Mouse (Mus musculus): ENCODE measurements around the gene Plxnd1.

Plxnd1 gene

DNA sequence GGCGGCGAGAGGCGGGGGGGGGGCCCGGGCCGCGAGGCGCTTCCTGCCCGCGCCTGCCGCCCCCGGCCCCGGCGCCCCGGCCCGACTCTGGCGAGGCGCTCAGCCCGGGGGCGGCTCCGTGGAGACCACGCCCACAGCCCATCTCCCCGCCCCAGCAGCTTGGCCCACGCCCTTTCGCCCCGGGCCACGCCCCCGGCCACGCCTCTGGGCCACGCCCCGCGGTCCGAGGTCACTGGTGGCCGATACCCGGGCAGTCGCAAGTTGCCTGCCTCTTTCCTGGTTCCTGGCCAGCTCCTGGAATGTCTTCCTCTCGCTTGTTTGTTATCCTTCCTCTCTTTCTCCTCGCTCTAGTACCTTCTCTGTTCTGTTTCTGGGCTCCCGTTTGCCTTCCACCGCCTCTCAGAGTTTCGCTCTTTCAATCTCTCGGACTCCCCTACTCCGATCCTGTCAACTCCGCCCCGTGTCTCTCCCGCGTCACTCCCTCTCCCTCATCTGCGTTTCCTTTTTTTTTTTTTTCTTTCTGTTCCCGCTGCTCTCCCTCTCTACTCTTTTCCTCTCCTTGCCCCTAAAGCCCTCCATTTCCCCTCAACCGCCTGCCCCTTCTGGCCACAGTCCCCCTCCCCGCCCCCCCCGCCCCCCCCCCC, at the start of gene Plxnd1:
Gene Plxnd1, minus strand, starts transcription at position 129 of the 644 bp plus-strand sequence.
- peak; percentile 82 for DNase-seq

DNA sequence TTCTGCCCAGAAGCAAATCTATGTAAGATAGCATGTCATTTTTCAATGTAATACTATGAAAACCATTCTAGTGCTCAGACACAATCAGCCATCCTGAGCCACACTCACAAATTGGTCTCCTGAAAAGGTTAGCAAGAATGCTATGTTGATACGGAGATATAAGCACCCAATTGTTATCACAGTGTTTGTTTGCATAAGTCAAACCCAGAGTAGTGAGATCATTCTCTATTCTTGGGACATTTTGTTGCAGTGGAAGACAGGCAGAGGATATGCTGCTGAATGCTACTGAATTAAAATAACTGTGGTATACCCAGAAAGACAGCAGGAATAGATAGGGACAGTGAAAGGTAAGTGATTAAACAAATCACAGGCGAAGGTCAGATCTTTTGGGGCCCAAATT, 49.2 kb upstream of the Plxnd1 start:
- no peak for DNase-seq

DNA sequence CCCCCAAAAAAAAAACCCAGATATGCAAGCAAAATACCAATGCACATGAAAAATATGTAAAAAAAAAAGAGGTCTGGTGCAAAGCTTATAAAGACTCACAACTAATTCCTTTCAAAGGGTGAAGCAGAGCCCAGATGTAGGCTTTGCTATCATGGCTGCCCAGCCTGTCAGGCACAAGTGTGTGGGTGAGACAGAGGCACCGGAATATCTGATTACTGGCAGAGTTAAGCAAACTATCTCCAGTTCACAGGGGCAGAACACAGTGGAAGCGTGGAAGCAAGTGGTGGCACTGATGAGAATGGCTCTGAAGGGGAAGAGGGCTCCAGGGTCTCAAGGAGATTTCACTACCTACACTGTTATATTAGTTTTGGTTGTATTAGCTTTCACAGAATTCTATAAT, 43.4 kb upstream of the Plxnd1 start:
- DNase-seq: no peak

DNA sequence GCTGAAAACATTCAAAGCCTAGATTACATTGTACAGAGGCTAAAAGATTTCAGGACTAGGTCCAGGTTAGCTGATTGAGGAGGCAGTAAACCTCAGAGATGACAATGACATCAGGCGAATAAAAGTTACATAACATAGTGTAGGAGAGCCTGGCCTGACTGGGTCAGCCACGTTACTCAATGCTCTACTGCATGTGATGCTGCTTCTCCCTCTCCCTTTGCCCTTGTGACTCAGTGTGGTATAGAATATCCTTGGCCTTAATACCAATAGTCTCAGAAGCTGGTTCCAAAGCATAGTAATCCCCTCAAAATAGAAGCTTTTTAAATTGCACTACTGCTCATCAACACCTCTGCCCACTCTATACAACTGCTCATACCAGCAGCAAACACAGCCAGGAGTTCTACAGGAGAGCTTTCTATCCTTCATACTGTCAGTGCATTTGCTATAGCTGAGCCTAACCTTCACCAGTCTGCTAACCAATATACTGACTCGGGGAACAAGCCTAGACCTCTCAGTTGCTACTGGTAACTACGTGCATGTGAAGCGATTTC, 42.6 kb upstream of the Plxnd1 start:
- no peak for DNase-seq

DNA sequence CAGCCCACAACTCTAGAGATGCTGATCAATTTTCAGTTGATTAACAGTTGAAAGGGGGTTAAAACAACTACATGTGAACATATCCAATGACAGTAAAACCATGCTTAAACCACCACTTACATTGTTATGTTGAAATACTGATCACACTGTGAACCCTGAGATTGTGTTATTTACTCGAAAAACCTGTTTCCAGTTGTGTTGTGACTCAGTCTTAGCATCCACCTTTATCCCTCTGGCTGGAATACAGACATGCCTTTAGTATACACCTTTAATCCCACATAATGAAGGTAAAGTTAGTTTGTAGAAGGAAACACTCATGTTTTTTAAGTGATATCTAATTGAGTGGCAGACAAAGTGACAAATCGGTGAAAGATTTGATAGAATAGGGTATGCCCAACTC, 41.8 kb upstream of the Plxnd1 start:
- DNase-seq: no peak

DNA sequence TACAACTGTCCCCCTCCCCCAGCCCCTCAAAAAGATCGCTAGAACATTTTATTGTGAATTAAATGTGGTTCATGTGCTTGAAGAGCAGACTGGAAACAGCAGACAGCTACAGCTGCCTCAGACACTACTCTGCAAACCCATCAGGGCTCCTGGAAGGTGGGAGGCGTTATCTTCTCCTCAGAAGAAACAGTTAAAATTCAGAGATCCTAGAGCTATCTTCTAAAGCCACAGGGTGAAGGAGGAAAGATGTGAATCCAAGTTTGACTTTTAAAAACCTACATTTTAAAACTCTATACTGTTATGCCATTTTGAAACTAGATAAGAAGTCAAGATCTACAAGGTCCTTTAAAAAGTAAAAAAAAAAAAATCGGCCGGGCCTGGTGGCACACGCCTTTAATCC, 36.2 kb upstream of the Plxnd1 start:
- no peak for DNase-seq

DNA sequence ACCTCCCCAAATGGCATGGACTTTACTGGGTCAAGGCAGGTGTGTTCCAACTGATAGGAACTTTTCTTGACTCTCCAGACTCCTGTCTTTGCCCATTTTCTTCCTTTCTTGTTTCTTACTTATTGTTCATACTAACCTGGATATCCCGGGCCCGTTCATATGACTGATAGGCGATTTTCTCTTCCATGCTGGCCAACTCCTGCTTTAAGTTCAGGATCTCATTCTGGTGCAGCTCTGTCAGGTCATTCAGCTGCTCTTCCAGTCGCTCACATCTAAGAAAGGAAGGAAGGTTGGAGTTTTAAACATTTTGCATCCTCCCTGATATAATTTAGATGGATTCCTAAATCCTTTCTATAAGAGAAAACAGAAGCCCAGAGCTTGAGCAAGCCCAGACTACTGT, 29.9 kb upstream of the Plxnd1 start:
- no peak for DNase-seq

DNA sequence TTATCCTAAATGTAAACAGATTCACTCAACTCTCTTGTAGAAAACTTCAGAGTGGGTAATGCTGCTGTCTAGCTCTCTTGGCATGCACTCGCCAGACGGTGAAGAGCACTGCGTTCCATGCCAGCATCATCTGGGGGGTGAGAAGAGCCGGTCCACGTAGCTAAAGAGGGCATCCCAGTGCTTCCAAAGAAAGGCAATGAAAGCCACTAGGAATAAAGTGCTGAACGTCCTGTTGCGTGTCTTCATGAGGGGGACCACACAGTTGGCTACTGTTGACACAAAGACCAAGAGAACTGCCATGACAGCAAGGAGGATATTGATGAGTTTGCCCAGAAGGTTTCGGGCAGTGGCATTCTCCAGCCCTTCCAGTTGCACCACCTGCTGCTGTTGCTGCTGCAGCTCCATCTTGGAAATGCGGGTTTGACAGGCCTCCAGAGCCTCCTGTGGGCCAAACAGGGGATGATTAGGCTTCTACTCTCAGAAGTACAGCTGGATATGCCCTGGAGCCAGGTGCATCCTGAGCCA, 27.2 kb upstream of the Plxnd1 start:
- DNase-seq: no peak

DNA sequence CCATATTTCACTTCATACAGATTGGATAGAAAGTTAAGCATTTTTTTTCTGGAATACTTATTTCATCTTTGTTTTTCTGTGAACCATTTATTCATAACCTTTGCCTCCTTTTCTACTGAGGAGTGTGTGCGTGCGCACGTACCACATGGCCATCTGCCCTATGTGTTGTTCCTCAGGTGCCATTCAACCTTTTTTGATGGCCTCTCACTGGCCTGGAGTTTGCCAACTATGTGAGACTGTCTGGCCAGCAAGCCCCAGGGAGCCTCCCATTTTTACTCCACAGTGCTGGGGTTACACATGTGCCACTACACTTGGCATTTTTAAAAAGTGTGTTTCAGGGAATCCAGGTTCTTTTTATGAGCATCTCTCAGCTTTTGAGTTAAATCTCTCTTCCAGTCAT, 21.1 kb upstream of the Plxnd1 start:
- DNase-seq: no peak

DNA sequence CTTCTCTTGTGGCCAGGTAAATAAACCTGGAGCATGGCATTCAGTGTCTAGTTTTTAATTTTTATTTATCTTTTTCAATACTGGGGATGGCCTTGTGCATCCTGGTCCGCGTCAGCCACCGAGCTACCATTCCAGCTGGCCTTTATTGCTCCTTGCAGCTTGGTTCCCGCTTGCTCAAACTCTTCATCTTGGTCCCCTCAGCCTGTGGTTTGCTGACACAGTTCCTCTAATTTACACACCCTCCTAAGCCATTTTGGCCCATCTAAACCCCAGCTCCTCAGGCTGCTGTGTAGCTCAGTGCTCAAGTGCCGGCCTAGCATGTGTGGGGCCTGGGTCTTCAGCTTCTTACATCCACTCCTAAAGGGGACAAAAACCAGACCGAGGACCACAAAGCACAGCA, 19.3 kb upstream of the Plxnd1 start:
- DNase-seq: no peak

DNA sequence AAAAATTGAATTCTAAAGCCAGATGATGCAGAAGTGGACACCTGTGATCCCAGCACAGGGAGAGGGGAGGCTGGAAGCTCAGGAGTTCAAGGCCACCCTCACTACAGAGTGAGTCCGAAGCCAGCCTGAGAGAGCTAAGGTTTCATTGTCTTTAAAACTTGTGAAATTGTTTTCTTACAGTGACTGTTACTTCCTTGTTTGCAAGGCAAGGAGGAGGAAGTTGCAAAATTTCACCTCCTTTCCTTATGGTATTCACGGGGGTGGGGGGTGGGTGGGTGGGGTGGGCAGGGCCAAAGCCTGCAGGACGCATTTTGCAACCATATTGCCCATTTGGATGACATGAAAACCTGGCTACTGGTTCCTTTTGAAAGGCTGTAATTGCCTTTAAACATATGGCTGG, 18.9 kb upstream of the Plxnd1 start:
- no peak for DNase-seq

DNA sequence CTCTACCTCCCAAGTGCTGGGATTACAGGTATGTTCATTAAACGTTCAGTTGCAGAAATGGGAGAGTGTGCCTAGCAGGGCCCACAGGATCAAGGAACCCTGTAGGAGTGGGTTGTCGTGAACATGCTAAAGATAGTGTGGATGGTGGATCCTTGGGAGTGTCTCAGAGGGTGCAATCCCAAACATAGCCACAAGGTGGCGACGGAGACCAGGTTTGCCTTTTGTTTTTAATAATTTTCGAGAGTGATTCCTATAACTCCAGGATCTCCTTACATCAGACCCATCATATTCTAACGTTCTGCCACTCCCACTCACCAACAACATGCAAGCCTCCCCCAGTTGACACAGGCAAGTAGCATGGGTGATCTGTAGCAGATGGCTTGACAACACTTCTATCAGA, 15.7 kb upstream of the Plxnd1 start:
- DNase-seq: peak; percentile 80

DNA sequence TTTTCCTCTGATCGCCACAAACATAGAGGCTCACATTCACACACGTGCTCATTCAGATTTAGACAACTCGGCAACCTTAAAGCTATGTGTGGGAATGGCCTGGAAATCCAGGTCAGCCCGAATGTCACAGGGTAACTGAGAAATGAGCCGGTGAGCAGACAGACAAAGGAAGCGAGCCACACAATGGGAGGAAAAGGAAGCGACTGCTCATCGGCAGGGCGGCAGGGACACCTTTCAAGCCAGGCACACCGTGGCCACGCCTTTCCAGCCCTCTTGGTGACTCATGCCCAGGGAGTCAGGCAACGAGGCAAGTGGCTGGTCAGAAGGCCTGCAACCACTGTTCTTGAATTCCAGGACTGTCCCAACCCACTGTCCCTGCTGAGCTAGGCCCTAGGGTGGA, 14.6 kb upstream of the Plxnd1 start:
- no peak for DNase-seq

DNA sequence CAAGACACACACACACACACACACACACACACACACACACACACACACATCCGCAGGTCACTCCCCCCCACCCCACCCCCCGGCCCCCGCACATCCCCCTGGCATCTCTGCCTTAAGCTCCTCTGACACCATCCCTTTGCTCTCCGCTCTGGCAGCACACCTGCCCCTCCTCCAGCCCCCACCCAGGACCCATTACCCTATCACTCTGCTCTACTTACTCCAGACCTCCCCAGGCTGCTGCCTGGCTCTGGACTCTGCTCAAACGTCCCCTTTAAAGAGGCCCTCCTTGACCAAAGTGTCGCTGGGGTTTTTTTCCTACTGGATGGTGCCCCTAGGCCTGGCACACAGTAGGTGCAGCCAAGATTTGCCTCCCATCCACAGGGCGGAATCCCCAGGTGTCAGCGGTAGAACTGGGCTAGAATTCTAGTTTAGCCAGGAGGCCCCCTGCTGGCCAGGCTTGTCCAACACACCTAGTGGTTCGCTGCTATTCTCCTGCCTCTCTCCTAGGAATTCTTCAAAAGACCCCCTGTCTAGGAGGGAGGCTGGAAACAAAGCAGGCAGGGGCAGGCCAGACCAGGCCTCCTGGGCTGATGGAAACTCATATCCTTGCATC, 12.9 kb upstream of the Plxnd1 start:
- peak; percentile 56 for DNase-seq

DNA sequence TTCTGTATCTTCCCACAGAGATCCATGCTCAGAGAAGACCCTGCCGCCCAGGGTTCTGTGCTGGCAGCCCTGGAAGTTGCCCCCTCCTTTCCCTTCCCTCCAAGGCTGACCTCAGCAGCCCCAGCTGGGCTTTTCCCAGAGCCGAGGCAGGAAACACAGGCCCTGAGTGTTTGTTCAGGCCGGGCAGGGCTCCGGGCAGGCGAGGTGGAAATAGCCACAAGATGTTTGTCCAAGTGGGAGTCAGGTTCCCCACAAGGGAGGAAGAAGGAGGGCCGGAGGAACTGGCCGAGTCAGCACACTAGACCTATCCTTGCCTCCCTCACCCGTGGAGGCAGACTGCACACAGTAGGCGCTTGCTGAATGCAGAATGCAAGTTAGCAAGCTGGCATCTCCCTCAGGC, 11.9 kb upstream of the Plxnd1 start:
- DNase-seq: no peak

DNA sequence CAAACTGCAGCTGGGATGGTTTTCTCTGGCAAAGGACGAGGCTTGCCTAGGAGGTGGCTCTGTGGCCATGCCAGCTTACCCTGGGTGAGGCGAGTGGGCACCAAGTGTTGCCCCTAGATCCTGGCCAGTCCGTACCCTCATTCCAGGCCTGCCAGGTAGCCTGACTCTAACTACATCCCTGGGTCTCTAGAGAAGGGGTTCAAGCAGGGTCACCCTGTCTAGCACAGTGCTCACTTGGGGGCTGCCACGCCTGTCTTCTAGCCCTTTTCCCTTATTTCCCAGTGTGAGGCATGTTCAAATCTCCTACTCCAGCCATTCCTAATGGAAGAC, 11.1 kb upstream of the Plxnd1 start:
- DNase-seq: no peak

DNA sequence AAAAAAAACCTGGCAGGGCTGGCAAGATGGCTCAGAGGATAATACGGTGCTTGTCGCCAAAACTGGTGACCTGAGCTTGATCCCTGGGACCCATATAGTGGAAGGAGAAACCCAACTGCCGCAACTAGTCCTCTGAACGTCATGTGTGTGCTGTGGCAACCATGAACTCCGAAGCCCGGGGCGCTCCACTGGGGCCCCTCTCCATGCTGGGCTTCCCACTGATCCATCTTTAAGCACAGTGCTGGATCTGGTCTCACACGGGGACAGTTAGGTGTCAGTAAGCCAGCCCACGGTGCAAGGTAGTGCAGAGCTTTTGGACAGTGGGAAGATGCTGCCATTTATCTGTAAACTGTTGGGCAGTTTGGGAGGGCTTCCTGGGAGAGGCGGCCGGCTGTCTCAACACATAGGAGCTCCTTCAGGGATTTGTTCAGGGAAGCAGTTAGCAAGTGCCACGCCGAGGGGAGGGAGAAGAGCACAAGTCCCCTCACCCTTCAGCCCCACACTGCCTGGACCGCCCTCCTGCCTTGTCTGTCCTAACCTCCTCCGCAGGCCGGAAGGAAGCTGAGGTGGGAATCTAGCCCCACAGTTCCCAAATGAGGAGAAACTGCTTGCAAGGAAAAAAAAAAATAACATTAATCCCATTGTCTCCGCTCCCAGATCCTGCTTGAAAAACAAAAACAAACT, 10.6 kb upstream of the Plxnd1 start:
- no peak for DNase-seq

DNA sequence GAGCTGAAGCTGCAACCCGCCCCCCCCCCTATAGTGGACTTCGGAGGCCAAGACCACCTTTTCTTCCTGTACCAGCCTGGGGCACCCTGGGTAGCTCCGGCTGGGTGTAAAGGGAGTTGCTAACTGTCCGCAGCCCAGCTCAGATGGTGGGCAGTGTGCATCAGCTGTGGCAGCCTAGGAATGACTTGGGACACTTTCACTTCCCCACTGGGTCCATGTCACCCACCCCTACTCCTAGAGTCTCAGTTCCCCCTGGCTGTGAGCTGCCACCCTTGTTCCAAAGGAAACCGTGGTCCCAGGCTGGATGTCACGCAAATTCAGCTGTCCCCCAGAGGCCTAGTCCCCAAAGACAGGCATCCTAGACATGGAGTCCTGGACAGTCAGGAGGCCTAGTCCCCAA, 9.9 kb upstream of the Plxnd1 start:
- no peak for DNase-seq

DNA sequence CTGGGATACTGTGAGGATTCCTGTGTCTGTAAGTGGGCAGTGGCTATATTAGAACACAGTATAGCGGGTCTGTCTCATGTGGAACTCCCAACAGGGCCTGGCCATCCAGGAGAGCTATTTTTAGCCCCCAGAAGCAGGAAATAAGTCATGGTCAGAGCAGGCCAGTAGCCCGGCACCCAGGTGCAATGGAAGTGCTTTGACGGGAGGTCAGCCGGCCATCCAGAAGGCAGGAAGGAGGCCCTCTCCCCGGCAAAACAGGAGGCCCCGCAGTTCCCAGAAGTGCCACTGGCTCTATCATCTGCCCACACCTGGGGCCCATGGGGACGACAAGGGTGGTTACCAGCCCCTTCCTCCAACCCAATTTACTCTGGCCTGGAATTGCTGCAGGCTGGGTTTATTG, 9.3 kb upstream of the Plxnd1 start:
- DNase-seq: no peak

DNA sequence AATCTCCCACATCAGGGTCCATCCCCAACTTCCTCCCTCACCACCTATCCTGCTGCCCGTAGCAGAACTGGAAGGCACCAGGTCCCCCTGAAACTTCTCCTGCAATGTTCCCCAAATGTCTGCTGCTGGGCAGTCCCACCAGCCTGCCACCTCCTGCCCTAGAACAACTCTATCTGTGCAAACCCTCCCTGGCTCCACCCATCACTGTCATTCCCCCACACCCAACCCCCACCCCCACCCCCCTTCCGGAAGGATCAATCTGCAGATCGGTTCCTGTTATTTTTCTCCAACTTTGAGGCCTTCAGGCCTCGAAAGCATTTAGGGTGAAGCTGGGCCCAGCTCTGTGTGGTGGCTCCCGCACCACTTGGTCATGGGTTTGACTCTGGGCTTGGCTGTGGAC, 8.7 kb upstream of the Plxnd1 start:
- DNase-seq: no peak

DNA sequence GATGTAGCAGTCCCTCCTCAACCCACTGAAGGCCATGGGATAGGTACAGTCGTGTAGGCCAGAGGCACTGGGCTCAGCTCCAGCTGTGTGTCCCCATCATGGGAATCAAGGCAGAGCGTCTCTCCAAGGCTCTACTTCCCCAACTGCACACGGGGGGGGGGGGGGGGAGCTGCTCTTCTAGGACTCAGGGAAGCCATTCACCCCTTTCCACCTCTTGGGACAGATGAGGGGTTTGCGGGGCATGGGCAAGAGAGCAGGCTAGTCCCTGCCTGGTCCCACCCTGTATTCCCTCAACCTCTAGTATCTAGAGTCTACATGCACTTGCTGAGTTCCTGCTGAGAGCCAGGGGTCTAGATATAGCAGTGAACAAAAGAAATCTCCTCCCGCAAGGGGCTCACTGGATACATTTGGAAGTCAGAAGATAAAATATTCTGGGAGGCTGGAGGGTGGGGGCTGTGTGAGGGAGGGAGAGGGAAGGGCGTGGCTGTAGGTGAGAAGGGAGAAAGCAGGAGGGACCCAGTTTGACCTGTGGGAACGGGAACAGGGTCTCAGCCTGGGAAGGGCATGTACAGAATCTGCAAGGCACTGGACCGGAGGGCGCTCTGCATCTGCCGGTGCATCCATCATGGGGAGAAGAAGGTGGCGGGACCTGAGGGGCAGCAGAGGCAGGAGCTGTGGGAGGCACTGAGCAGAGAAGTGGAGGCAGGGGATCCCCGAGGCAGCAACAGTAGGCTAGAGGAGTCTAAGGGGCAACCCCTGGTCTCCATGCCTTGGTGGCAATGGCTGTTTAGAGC, 7.7 kb upstream of the Plxnd1 start:
- no peak for DNase-seq

DNA sequence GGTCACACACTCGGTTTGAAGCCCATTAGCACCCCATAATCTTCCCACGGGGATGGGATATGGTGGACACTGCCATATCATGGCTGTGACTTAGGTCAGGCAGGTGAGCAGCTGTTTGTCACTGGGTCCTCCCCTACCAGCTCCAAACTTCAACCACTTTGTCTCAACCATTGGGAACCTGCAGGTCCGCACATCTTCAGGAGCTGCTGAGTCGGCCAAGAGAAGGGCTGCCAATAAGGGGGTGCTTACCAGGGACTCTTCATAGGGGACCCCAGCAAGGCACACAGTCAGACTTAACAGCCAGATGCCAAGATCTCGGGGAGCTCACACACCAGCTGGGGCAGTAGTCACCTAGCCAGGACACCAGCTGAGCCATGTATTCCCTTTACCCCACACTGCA, 6.0 kb upstream of the Plxnd1 start:
- DNase-seq: no peak

DNA sequence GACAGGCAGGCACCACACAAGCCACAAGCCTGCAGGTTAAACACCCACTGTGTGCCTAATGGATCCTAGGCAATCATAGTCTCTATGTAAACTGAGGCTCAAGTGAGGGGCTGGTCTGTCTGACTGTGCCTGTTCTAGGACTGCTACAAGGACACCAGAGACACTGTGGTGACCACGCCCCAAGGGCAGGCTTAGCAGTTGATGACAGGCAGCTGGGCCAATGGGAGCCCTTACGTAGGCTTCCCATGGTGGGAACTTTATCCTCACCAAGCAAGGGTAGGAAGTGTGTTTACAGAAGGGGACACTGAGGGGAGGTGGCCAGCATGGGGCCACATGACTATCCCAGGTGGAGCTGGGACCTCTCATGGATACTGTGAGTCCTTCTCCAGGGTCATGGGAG, 4.4 kb upstream of the Plxnd1 start:
- DNase-seq: no peak

All from right cerebral cortex, adult 18-20 months (tissue).